Mouse (Mus musculus) embryo, embryonic 10.5 days (tissue): ENCODE measurements around the gene Nme3.

Experiments
- DNase-seq: peaks from one replicate; pipeline ENCODE4 v3.0.0-alpha.2; 2015; ENCODE audit warnings: low spot score

Gene Nme3

DNA sequence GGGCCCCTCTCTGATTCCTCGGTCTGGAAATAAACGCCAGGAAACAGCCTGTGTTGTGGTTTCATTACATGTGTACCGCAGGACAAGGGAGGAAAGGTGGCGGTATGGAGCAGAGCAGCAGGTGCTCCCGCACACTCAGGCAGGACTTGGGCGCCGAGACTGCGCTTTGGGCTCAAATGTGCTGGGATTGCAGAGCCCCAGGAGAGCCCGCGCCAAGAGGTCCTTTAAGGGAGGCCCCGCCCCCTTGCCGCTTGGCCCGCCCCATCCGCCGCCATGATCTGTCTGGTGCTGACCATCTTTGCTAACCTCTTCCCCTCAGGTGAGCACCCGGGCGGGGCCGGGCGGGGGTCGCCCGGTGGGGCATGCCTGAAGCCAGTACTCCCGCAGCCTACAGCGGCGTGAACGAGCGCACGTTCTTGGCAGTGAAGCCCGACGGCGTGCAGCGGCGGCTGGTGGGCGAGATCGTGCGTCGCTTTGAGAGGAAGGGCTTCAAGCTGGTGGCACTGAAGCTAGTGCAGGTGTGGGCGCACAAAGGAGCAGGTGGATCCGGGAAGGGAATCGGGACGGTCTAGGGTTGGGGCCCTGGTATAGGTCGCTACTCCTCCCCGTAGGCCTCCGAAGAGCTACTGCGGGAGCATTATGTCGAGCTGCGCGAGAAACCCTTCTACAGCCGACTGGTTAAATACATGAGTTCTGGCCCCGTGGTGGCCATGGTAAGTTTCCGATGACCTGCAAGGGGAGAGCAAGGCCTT, at the start of gene Nme3:
Gene Nme3 (plus strand): TSS at position 260 of the 752 bp plus-strand sequence.
- peak; percentile 84 for DNase-seq

DNA sequence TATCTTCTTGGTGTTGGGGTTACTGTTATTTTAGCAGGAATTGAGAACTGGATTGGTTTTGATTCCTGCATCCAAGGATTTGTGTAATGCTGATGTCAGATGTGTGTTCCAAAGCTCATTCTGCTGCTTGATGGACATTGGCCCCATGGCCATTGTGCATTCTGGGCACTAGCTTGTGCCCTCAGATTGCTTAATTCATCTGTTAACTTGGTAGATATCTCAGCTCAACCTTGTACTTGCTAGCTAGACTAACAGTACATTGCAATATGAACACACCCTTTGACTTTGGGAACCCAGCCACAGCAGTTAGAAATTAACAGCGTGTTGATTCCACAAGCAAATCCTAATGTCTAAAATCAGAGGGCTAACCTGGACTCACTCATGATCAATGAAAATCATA, 48.9 kb upstream of the Nme3 start:
- no peak for DNase-seq

GRCm38 (mm10) chr17:24848600-24849031, 47.7 kb upstream of the Nme3 start:
- DNase-seq = no peak

- DNase-seq = no peak
These were observed 46.6 kb upstream of the Nme3 start for GRCm38 (mm10) chr17:24849733-24850064.

- DNase-seq = peak; percentile 99
These were observed 46.1 kb upstream of the Nme3 start, which contains the start of gene Fahd1 for GRCm38 (mm10) chr17:24850065-24850772. Gene Fahd1 (minus strand): TSS chr17:24850364.

- no peak for DNase-seq
These were observed 45.5 kb upstream of the Nme3 start for GRCm38 (mm10) chr17:24850773-24851127.

GRCm38 (mm10) chr17:24851381-24852125, 44.7 kb upstream of the Nme3 start:
- no peak for DNase-seq

DNA sequence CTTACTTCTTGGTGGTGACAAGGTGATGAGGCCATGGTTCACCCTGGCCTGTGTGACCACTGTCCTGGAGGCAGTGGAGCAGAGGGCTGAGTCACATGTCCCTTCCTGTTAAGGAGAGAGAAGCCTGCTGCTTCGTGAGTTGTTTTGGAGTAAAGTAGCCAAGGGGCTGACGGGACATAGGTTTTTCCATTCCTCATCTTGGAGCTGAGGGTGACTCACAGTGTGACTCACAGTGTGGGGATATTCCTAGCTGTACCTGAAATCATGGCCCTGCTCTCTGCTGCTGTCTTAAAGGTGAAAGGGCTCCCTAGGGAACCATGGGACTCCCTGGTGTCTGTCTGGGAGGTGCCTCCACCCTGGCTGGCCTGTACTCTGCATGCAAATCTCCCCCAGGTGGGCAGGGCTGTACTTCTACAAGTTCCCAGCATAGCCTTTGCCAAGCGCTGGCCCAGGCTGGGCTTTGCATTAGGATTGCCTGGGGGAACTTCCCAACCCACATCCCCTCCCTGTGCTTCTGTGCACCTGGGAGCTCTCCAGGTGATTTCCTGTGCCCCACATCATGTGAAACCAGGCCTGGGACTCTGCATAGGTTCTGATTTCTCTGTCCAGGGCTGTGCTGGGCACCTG, 40.3 kb upstream of the Nme3 start:
- DNase-seq = no peak

DNA sequence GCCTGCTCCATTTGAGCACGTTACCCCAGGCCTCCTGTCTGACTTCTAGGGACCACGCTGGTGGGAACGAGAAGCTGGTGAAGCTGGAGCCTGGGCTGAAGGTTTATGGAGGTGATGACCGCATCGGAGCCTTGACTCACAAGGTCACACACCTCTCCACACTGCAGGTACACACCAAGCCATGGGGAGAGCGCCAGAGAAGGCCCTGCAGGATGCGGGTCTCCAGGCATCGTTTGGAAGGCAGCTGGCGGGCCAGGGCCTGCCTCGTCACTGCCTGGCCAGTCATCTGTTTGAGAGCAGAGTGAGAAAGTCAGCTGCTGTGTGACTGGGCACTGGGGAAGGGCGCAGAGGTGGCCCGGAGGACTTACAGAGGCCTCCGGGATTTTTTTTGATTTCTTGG, 39.7 kb upstream of the Nme3 start:
- no peak for DNase-seq

- DNase-seq = no peak
These were observed 38.3 kb upstream of the Nme3 start for GRCm38 (mm10) chr17:24857831-24858470.

GRCm38 (mm10) chr17:24858967-24859366, 37.3 kb upstream of the Nme3 start:
- no peak for DNase-seq

GRCm38 (mm10) chr17:24860076-24860475, 36.2 kb upstream of the Nme3 start:
- no peak for DNase-seq

DNA sequence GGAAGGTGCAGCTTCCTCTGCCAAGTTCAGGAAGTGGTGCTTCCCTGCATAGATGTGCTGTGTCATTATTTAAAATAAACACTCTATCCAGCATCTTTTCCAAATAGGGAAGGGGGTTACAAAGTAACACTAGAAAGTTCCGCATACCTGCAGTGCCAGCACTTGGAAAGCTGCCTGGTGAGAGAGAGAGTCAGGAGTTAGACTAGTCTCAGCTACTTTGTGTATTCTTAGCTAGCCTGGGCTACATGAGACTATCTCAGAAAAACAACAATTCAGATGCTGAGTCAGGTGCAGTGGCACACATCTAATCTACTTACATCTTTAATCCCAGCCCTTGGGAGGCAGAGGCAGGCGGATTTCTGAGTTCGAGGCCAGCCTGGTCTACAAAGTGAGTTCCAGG, 34.5 kb upstream of the Nme3 start:
- no peak for DNase-seq

- no peak for DNase-seq
These were observed 30.5 kb upstream of the Nme3 start, which contains the start of gene Igfals for GRCm38 (mm10) chr17:24865776-24866175. Gene Igfals (plus strand): TSS chr17:24865997.

DNA sequence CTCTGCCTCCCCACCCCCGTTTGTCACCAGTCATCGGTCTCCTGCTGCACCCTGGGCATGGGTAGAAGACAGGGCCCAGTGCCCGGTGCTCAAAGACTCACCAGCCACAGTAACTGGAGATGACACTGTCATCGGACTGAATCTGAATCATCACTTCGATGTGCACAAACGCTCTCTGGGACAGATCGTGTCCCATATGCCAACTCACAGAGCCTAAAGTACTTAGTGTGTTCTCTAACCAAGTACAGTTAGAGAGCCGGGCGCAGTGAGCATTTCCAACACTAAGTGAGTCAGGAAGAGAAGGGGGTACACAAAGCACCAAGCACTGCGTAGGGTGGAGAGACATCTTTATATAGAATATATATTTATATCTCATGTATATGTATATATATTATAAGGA, 28.4 kb upstream of the Nme3 start:
- no peak for DNase-seq

DNA sequence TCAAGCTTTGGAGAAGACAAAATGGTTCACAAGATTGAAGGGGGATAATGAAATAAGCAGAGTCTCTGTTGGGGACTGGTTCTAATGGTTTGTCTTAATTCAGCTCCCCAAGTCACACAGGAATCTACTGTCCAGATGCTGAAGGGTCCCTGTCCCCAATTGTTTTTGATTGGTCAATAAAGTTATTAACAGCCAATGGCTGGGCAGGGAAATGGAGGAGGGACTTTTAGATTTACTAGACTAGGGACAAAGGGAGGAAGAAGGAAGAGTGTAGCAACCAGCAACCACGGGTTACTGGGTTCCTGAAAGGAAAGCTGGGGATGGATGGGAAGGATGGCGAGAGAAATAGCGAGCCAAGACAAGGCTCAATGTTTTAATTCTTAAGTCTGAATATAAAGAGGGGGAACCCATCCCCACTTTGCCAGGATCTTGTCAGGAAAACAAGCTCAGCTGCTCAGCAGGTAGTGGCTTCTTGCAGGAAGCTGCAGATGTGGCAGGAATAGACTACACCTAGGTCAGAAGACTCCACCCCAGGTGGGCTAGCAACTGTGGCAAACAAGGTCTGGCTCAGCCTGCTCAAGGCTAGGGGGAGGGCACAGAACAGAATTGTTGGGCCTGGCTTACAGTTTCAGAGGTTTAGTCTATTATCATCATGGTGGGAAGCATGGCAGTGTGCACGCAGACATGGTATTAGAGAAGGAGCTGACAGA, 22.4 kb upstream of the Nme3 start:
- DNase-seq = no peak

DNA sequence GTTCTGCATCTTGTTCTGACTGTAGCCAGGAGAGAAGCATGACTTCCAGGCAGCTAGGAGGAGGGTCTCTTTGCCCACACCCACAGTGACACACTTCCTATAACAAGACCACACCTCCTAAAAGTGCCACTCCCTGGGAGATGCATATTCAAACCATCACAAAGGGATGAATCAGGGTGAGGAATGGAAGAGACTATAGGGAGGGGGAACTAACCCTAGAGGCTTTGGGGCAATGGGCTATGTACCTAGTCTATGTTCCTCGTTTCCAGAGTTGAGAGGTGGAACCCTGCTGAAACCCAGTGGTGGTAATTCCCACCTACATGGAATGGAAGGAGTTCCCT, 21.9 kb upstream of the Nme3 start:
- no peak for DNase-seq

- DNase-seq = no peak
These were observed 21.3 kb upstream of the Nme3 start for GRCm38 (mm10) chr17:24874989-24875388.

DNA sequence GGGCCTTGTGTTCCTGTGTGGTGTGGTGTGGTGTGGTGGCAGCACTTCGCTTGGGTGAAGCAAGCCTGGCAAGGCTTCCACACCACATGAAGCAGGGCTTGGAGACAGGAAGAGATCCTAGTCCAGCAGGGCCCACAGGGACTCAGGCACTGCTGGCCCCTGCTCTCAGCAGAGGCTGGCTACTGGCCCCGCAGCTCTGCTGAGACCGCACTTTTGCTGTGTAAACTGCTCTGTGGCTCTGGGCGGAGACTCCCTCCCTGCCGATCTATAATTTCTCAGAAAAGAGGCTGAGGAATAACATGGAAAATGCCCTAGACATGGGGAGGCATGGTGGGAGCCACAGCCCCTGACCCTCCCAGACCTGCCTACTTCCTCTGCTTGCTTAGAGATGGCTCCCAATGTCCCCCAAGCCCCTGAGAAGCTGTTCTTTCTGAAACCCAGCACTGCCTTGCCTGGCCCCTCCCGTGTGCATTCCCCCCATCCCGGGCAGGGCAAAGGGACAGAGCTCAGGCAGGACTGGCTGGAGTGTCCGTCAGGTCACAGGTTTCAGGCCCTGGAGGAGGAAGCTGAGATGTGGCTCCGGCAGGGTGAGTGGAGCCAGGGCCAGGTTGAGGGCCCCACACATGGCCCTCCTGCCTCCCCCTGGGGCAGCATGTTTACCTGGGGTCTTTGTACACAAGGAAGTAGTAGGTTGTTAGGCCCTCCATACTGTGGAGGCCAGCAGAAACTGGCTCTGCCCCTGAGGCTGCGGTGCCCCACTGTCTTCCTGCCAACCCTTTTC, 18.8 kb upstream of the Nme3 start:
- no peak for DNase-seq

DNA sequence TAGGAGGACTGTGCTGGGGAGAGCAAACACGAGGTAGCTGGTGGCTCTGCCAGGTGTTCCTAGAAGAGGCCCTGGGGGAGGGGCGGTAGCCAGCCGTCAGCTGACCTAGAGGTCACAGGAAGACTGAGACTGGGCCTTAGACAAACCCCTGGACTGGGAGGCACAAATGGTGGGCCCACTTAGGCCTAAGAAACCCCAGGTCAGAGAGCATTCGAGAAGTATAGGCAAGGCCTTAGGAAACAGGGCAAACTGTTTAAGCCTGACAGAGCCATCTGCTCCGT, 18.2 kb upstream of the Nme3 start:
- DNase-seq = peak; percentile 12

DNA sequence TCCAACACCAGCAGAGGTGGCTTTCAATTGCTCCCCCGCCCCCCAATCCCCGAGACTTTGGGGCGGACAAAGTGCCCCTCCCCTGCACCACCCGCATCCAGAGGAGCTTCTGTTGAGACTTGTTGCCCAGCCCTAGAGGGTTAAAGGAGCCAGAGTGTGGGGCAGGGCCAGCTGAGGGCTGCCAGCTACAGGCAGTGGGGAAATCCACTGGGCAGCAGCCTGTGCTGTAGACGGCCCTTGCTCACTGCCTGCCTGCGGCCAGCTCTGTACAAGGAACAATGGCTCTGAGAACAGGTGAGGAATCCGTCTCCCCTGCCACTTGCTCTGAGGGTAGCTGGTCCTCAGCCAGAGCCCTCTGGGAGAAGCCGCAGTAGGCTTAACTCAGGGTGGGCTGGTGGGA, 17.8 kb upstream of the Nme3 start:
- DNase-seq = no peak
